Mouse (Mus musculus) cerebellum, adult 9-11 months (tissue): ENCODE results near the gene Plk2.
A peak's percentile ranks its signal among the peaks of the same experiment; 100 is the strongest.
"Not testable (repeated sequence)": the region's sequence is repeated elsewhere in the genome, so short reads cannot be mapped to it uniquely, and the experiment has no call there.

Experiments
- DNase-seq: peaks from one replicate; pipeline ENCODE4 v3.0.0; 2022

Plk2 gene

GRCm38 (mm10) chr13:110394291-110395178 is at the start of gene Plk2:
Gene Plk2, plus strand, starts transcription at chr13:110395046.
- DNase-seq, result peak; percentile 92

- no peak for DNase-seq
These were observed 48.1 kb upstream of the Plk2 start for GRCm38 (mm10) chr13:110346707-110347106.

- no peak for DNase-seq
These were observed 43.8 kb upstream of the Plk2 start for GRCm38 (mm10) chr13:110351051-110351450.

GRCm38 (mm10) chr13:110356941-110357340 is 37.9 kb upstream of the Plk2 start, which contains the start of gene Gapt:
Gene Gapt, minus strand, starts transcription at chr13:110357199.
- no peak for DNase-seq

GRCm38 (mm10) chr13:110363722-110364121 is 31.1 kb upstream of the Plk2 start:
- no peak for DNase-seq

GRCm38 (mm10) chr13:110366477-110366876 is 28.4 kb upstream of the Plk2 start:
- no peak for DNase-seq

GRCm38 (mm10) chr13:110367961-110368555 is 26.8 kb upstream of the Plk2 start:
- peak; percentile 9 for DNase-seq

- peak; percentile 69 for DNase-seq
These were observed 26.2 kb upstream of the Plk2 start for GRCm38 (mm10) chr13:110368556-110369040.

- DNase-seq, result no peak
These were observed 25.2 kb upstream of the Plk2 start for GRCm38 (mm10) chr13:110369673-110370072.

- no peak for DNase-seq
These were observed 12.4 kb upstream of the Plk2 start for GRCm38 (mm10) chr13:110382447-110382901.

GRCm38 (mm10) chr13:110384514-110384913 is 10.3 kb upstream of the Plk2 start:
- no peak for DNase-seq

GRCm38 (mm10) chr13:110392210-110392609 is 2.6 kb upstream of the Plk2 start:
- DNase-seq, result peak; percentile 37

GRCm38 (mm10) chr13:110392631-110393030 is 2.2 kb upstream of the Plk2 start:
- no peak for DNase-seq

- no peak for DNase-seq
These were observed 441 bp downstream of the Plk2 start for GRCm38 (mm10) chr13:110395179-110395794.

GRCm38 (mm10) chr13:110395916-110396685 is 1.3 kb downstream of the Plk2 start:
- no peak for DNase-seq

- no peak for DNase-seq
These were observed 2.9 kb downstream of the Plk2 start for GRCm38 (mm10) chr13:110397750-110398149.

GRCm38 (mm10) chr13:110398513-110399270 is 3.8 kb downstream of the Plk2 start:
- DNase-seq, result no peak

- DNase-seq, result no peak
These were observed 6.6 kb downstream of the Plk2 start for GRCm38 (mm10) chr13:110401443-110401842.

GRCm38 (mm10) chr13:110401877-110402276 is 7.0 kb downstream of the Plk2 start:
- DNase-seq, result no peak

- DNase-seq, result no peak
These were observed 9.2 kb downstream of the Plk2 start for GRCm38 (mm10) chr13:110404059-110404458.

- DNase-seq, result not testable (repeated sequence)
These were observed 9.8 kb downstream of the Plk2 start for GRCm38 (mm10) chr13:110404686-110405085.

GRCm38 (mm10) chr13:110406152-110406551 is 11.3 kb downstream of the Plk2 start:
- no peak for DNase-seq
